Mouse (Mus musculus): Measurements from ENCODE around the gene Gm49337.

GRCm38 (mm10) chr4:116182745-116183144, 9.6 kb downstream of the Gm49337 start:
- TF ChIP-seq POLR2A (IDR thresholded peaks at IDR 0.05; ENCODE audit: insufficient read depth, low read depth, low read length) (no peak), CTCF (IDR thresholded peaks at IDR 0.05; ENCODE audit: insufficient read depth, low read depth, low read length) (no peak)
